Mouse (Mus musculus): ENCODE data around the gene Lhfpl3.
A peak's percentile ranks its signal among the peaks of the same experiment; 100 is the strongest.

The Lhfpl3 gene

GRCm38 (mm10) chr5:22943306-22943705 is 197.4 kb downstream of the Lhfpl3 start:
- no peak for DNase-seq

- peak; percentile 8 for DNase-seq
Observed at GRCm38 (mm10) chr5:22963300-22963699, 217.4 kb downstream of the Lhfpl3 start.

GRCm38 (mm10) chr5:22986771-22987170 is 240.9 kb downstream of the Lhfpl3 start:
- DNase-seq: no peak

GRCm38 (mm10) chr5:22999811-23000210 is 254.0 kb downstream of the Lhfpl3 start:
- DNase-seq: no peak

- no peak for DNase-seq
Observed at GRCm38 (mm10) chr5:23003123-23003797, 257.4 kb downstream of the Lhfpl3 start.

GRCm38 (mm10) chr5:23006207-23006606 is 260.3 kb downstream of the Lhfpl3 start:
- DNase-seq: no peak

- no peak for DNase-seq
Observed at GRCm38 (mm10) chr5:23010460-23010859, 264.6 kb downstream of the Lhfpl3 start.

- DNase-seq: no peak
Observed at GRCm38 (mm10) chr5:23013997-23014396, 268.1 kb downstream of the Lhfpl3 start.

GRCm38 (mm10) chr5:23015587-23016335 is 269.9 kb downstream of the Lhfpl3 start:
- no peak for DNase-seq

- no peak for DNase-seq
Observed at GRCm38 (mm10) chr5:23034944-23035726, 289.3 kb downstream of the Lhfpl3 start.

GRCm38 (mm10) chr5:23035727-23036029 is 289.8 kb downstream of the Lhfpl3 start:
- no peak for DNase-seq

GRCm38 (mm10) chr5:23040429-23040828 is 294.6 kb downstream of the Lhfpl3 start:
- DNase-seq: no peak

GRCm38 (mm10) chr5:23042862-23043261 is 297.0 kb downstream of the Lhfpl3 start:
- no peak for DNase-seq

- no peak for DNase-seq
Observed at GRCm38 (mm10) chr5:23049083-23049663, 303.3 kb downstream of the Lhfpl3 start.

- DNase-seq: no peak
Observed at GRCm38 (mm10) chr5:23051458-23051857, 305.6 kb downstream of the Lhfpl3 start.

GRCm38 (mm10) chr5:23094894-23095293 is 349.0 kb downstream of the Lhfpl3 start:
- DNase-seq: peak; percentile 73

- DNase-seq: no peak
Observed at GRCm38 (mm10) chr5:23106536-23106935, 360.7 kb downstream of the Lhfpl3 start.

GRCm38 (mm10) chr5:23111307-23111706 is 365.4 kb downstream of the Lhfpl3 start:
- DNase-seq: no peak

- no peak for DNase-seq
Observed at GRCm38 (mm10) chr5:23114249-23114648, 368.4 kb downstream of the Lhfpl3 start.

- no peak for DNase-seq
Observed at GRCm38 (mm10) chr5:23126851-23127250, 381.0 kb downstream of the Lhfpl3 start.

GRCm38 (mm10) chr5:23140183-23140921 is 394.5 kb downstream of the Lhfpl3 start:
- peak; percentile 4 for DNase-seq

- no peak for DNase-seq
Observed at GRCm38 (mm10) chr5:23153210-23153609, 407.4 kb downstream of the Lhfpl3 start.

- no peak for DNase-seq
Observed at GRCm38 (mm10) chr5:23154439-23154838, 408.6 kb downstream of the Lhfpl3 start.

All from kidney, adult 9 months (tissue).